Mouse (Mus musculus) C3H10T1/2 (cell line): ENCODE measurements around the gene Il15. TPM values are rescaled to one million over a fixed set of nuclear protein-coding genes. Genes with fewer than 3 reads are reported as not detected.

ENCODE experiments used
- polyA plus RNA-seq, 2 experiments: library from polyadenylated mRNA; unstranded; fragments of >200 nt; fragmentation: generic; extraction: Trizol; gene quantifications; one replicate each; pipeline ENCODE4 v1.2.1; 2012; ENCODE audit warnings: missing spikeins in 2 of 2

Il15 gene
- 1 to 10 TPM in 1 of 2 experiments, under 1 TPM in 1; 0.34 to 2.2 TPM for polyA plus RNA-seq

DNA sequence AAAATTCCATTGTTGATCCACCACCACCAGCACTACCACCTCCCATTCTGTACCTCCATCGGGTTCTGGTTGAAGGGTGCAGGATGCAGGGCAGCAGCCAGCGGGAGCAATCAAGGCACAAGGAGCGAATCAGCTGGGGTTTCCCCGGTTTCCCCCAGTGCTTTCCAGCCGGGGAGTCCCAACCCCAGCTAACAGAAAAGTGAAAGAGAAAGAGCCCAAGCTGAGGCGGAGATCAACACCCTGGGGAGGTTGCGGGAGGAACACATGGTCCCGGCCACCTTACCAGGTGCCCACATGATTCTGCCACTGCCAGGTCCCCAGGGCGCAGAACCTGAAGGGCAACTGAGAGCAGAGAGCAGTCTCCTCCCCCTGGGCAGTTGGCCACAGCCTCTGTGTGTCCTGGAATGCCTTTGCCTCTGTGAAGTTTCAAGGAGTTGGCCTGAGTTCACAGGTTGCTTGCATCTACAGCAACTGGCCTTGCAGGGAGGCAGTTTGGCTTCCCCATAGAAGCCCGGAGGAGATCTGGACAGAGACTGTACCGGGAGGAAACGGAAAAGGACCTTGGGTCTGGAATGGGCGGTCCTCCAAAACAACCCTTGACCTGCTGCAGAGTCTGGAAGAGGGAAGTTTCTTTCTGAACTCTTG lies at the start of gene Il15:
Il15 (minus strand) TSS at position 537 of the 645 bp plus-strand sequence.

